Mouse (Mus musculus) brain, embryonic 14.5 days (tissue): ENCODE results near the gene Pknox2.

ENCODE experiments used
- CTCF ChIP-seq: fragments of 200-500 bp; IDR thresholded peaks from 2 replicates; pipeline ENCODE4 v1.5.1; 2012; ENCODE audit warnings: inconsistent platforms, mild to moderate bottlenecking, moderate library complexity, borderline replicate concordance; ENCODE audit not compliant: insufficient read depth, insufficient read length; ENCODE audit errors: extremely low read depth
- POLR2A ChIP-seq: fragments of 200-500 bp; IDR thresholded peaks from 2 replicates; pipeline ENCODE4 v1.6.1; 2012; ENCODE audit warnings: mild to moderate bottlenecking, inconsistent platforms, borderline replicate concordance; ENCODE audit not compliant: poor library complexity, insufficient read depth, insufficient read length, severe bottlenecking; ENCODE audit errors: extremely low read depth

GRCm38 (mm10) chr9:37183176-37183575 is 36.0 kb upstream of the Pknox2 start:
- no peak for TF ChIP-seq CTCF
- no peak for TF ChIP-seq POLR2A
